Mouse (Mus musculus): ENCODE measurements around the gene Slc25a22.

- TF ChIP-seq CTCF (IDR thresholded peaks at IDR 0.05; ENCODE audit: control insufficient read depth, insufficient read depth, insufficient read length) (no peak), MYOG (IDR thresholded peaks at IDR 0.05; ENCODE audit: control insufficient read depth, extremely low read depth, insufficient read length) (no peak)
Measured at GRCm38 (mm10) chr7:141443828-141444237, 6.1 kb upstream of the Slc25a22 start, which contains the start of gene Pidd1.
